13 mouse cellular contexts compared by ENCODE assay signal in genomic region chr2:167578521-167578920, GRCm38 (mm10). TPM values are rescaled to one million over a fixed set of nuclear protein-coding genes. Genes with fewer than 3 reads are reported as not detected.
DNase-seq lines count a peak whose midpoint lies in the region; ATAC-seq and TF ChIP-seq lines count a peak whose summit lies in the region.
"Had no signal": no experiment of that assay in that cellular context is flagged by ENCODE, and none has a peak within 500 bp of the region (broad histone marks: within the 10 kb centered on the region; RNA-seq: fewer than 3 reads in every experiment).

No protein-coding gene starts in this region.

- H3K36me3 ChIP-seq in hindbrain, embryonic 10.5 days, result no peaks in the 10 kb centered on the region
- no peaks in the 10 kb centered on the region for H3K36me3 ChIP-seq in hindbrain, embryonic 14.5 days (replicated peaks; ENCODE audit: control insufficient read depth, insufficient read depth)
- H3K36me3 ChIP-seq in thymus, adult 2 months (ENCODE audit: control insufficient read depth, insufficient read depth, low read length), result no peaks in the 10 kb centered on the region
- H3K36me3 ChIP-seq: embryonic facial prominence, embryonic 12.5 days; G1E; neural tube, embryonic 15.5 days had no signal

- peak overlapping the region; percentile 40; the same call in 1 of the 2 replicates for H3K27ac ChIP-seq in hindbrain, embryonic 10.5 days
- no peak overlapping the region for H3K27ac ChIP-seq in hindbrain, embryonic 14.5 days
- H3K27ac ChIP-seq in thymus, adult 2 months (ENCODE audit: control insufficient read depth, insufficient read depth, low read length), result no peak overlapping the region
- H3K27ac ChIP-seq: embryonic facial prominence, embryonic 12.5 days; neural tube, embryonic 15.5 days had no signal

- intact Hi-C loops in gastrocnemius, postnatal 36 days (cut with DNase I), result no loop called here

- TF ChIP-seq POLR2A in thymus, adult 2 months (IDR thresholded peaks at IDR 0.05; ENCODE audit: control insufficient read depth, extremely low read depth, insufficient read depth, low read length, poor library complexity), result no peak

- no peak overlapping the region for H3K4me3 ChIP-seq in hindbrain, embryonic 10.5 days
- no peak overlapping the region for H3K4me3 ChIP-seq in hindbrain, embryonic 14.5 days (replicated peaks; ENCODE audit: low read length)
- H3K4me3 ChIP-seq in thymus, adult 2 months (ENCODE audit: control insufficient read depth, insufficient read depth, low read length), result no peak overlapping the region
- H3K4me3 ChIP-seq: embryonic facial prominence, embryonic 12.5 days; neural tube, embryonic 15.5 days had no signal

- ATAC-seq in hindbrain, embryonic 14.5 days (ENCODE audit: low FRiP score), result no peak
- ATAC-seq in granulocyte monocyte progenitor cell, adult 5-6 weeks (replicated peaks; ENCODE audit: poor library complexity, severe bottlenecking), result peak; percentile 56
- no peak for ATAC-seq in cerebellum, adult (ENCODE audit: insufficient number of reproducible peaks, low FRiP score, low TSS enrichment)

- no peak overlapping the region for H3K9ac ChIP-seq in hindbrain, embryonic 14.5 days
- H3K9ac ChIP-seq: embryonic facial prominence, embryonic 12.5 days; neural tube, embryonic 15.5 days had no signal

- no peak for TF ChIP-seq CTCF in thymus, adult 2 months (IDR thresholded peaks at IDR 0.05; ENCODE audit: borderline replicate concordance, control insufficient read depth, extremely low read depth, insufficient read depth, low read length, poor library complexity)

- WGBS in hindbrain, embryonic 10.5 days, result 46% methylated on average over 5 of the region's 5 CpGs
- WGBS in hindbrain, embryonic 14.5 days, result 29% methylated on average over 5 of the region's 5 CpGs
- 18% methylated on average over 5 of the region's 5 CpGs for WGBS in thymus, adult 2 months

- no peaks in the 10 kb centered on the region for H3K9me3 ChIP-seq in hindbrain, embryonic 10.5 days
- H3K9me3 ChIP-seq in hindbrain, embryonic 14.5 days (ENCODE audit: control insufficient read depth, low read length), result no peaks in the 10 kb centered on the region
- H3K9me3 ChIP-seq: embryonic facial prominence, embryonic 12.5 days; G1E; neural tube, embryonic 15.5 days had no signal

- 0 out of 2 replicates have a peak, but pooled peaks cover 4% of the 10 kb centered on the region for H3K27me3 ChIP-seq in hindbrain, embryonic 10.5 days (ENCODE audit: insufficient read depth, poor library complexity, severe bottlenecking)
- no peaks in the 10 kb centered on the region for H3K27me3 ChIP-seq in hindbrain, embryonic 14.5 days (ENCODE audit: control insufficient read depth, insufficient read depth, low read length)
- H3K27me3 ChIP-seq in thymus, adult 2 months (ENCODE audit: control insufficient read depth, insufficient read depth, low read length), result no peaks in the 10 kb centered on the region
- H3K27me3 ChIP-seq: embryonic facial prominence, embryonic 12.5 days; neural tube, embryonic 15.5 days had no signal

- no peak for DNase-seq in hindbrain, embryonic 10.5 days (ENCODE audit: low spot score)
- no peak for DNase-seq in hindbrain, embryonic 14.5 days (ENCODE audit: low spot score)
- DNase-seq in ES-CJ7 (ENCODE audit: low read depth, low spot score), result peak; percentile 94
- DNase-seq in thymus, adult 2 months, result peak; percentile 61
- no peak for DNase-seq in gastrocnemius, postnatal 36 days
- no peak for DNase-seq in frontal cortex, adult 2 months (ENCODE audit: extremely low spot score in 1 of 2, low spot score in 1 of 2)
- DNase-seq: heart, postnatal 10 days had no signal

- no peak overlapping the region for H3K4me2 ChIP-seq in hindbrain, embryonic 14.5 days (replicated peaks)
- H3K4me2 ChIP-seq: embryonic facial prominence, embryonic 12.5 days; midbrain, embryonic 11.5 days; neural tube, embryonic 15.5 days had no signal

- H3K4me1 ChIP-seq in hindbrain, embryonic 10.5 days (replicated peaks), result peaks cover 34% of the 10 kb centered on the region
- H3K4me1 ChIP-seq in hindbrain, embryonic 14.5 days (replicated peaks; ENCODE audit: control insufficient read depth, insufficient read depth, low read length), result no peaks in the 10 kb centered on the region
- peaks cover 9% of the 10 kb centered on the region for H3K4me1 ChIP-seq in thymus, adult 2 months (replicated peaks; ENCODE audit: control insufficient read depth, insufficient read depth, low read length)

RNA-seq across cellular contexts. Expression of gene Snai1, which starts 40.5 kb away (rescaled TPM):
- polyA plus RNA-seq in hindbrain, embryonic 10.5 days (2016; fragmentation: Nextera tagmentation; extraction: Ambion mirVana), result 45.3 and 45.5 TPM in 2 replicates
- polyA plus RNA-seq in hindbrain, embryonic 14.5 days (2014; fragmentation: Nextera tagmentation; extraction: Ambion mirVana), result 5.5 and 7.5 TPM in 2 replicates
- not detected in 2 replicates for total RNA-seq in granulocyte monocyte progenitor cell, adult 5-6 weeks (2014; fragmentation: Nextera tagmentation)
- not detected in 2 replicates for total RNA-seq in granulocyte monocyte progenitor cell, adult 5-6 weeks (2017)
- 10.6 and 10.7 TPM in 2 replicates for polyA plus RNA-seq in thymus, adult 2 months (2012; rRNA removed)
- under 1 TPM; 0.61 to 0.86 TPM for total RNA-seq in gastrocnemius, postnatal 36 days (2021)
- 2.3 and 3.0 TPM in 2 replicates for polyA plus RNA-seq in frontal cortex, adult 2 months (2012; rRNA removed)
- total RNA-seq: G1E had no signal
- polyA plus RNA-seq: G1E had no signal

RNA-seq across cellular contexts. Expression of gene Ube2v1, which starts 53.4 kb away (rescaled TPM):
- polyA plus RNA-seq in hindbrain, embryonic 10.5 days (2016; fragmentation: Nextera tagmentation; extraction: Ambion mirVana), result 385 and 396 TPM in 2 replicates
- 302 and 313 TPM in 2 replicates for polyA plus RNA-seq in hindbrain, embryonic 14.5 days (2014; fragmentation: Nextera tagmentation; extraction: Ambion mirVana)
- 112 and 155 TPM in 2 replicates for total RNA-seq in granulocyte monocyte progenitor cell, adult 5-6 weeks (2014; fragmentation: Nextera tagmentation)
- 49.7 and 50.5 TPM in 2 replicates for total RNA-seq in granulocyte monocyte progenitor cell, adult 5-6 weeks (2017)
- 161 and 174 TPM in 2 replicates for polyA plus RNA-seq in thymus, adult 2 months (2012; rRNA removed)
- 100 to 1,000 TPM; 160 to 167 TPM for total RNA-seq in gastrocnemius, postnatal 36 days (2021)
- polyA plus RNA-seq in frontal cortex, adult 2 months (2012; rRNA removed), result 250 and 280 TPM in 2 replicates

Comparison
In these comparisons a context has a peak if more than half of its experiments do, and no peak if none do; other contexts are left out.
1. DNase-seq: peak in ES-CJ7 (single experiment) and thymus, adult 2 months (single experiment); none in hindbrain, embryonic 10.5 days (single experiment), hindbrain, embryonic 14.5 days (single experiment), gastrocnemius, postnatal 36 days (0 of 2) and frontal cortex, adult 2 months (0 of 2).